Mouse (Mus musculus): ENCODE results near the gene Nmrk1. TPM values are rescaled to one million over a fixed set of nuclear protein-coding genes. Genes with fewer than 3 reads are reported as not detected.
"Not testable (repeated sequence)": the region's sequence is repeated elsewhere in the genome, so short reads cannot be mapped to it uniquely, and the experiment has no call there.

Gene Nmrk1
- 4.0 and 7.6 TPM in 2 replicates for total RNA-seq (2017)

- ATAC-seq (replicated peaks; ENCODE audit: low read depth, poor library complexity, severe bottlenecking) = peak; percentile 88
These were observed at the start of gene Nmrk1, which contains the start of gene Ostf1 for GRCm38 (mm10) chr19:18631644-18632219. Nmrk1 (plus strand) TSS chr19:18631950. Ostf1 (minus strand) TSS chr19:18631823.

GRCm38 (mm10) chr19:18582226-18582625 is 49.5 kb upstream of the Nmrk1 start:
- no peak for ATAC-seq (replicated peaks; ENCODE audit: low read depth, poor library complexity, severe bottlenecking)

- peak; percentile 61 for ATAC-seq (replicated peaks; ENCODE audit: low read depth, poor library complexity, severe bottlenecking)
These were observed 48.9 kb upstream of the Nmrk1 start for GRCm38 (mm10) chr19:18582887-18583286.

GRCm38 (mm10) chr19:18583706-18584105 is 48.0 kb upstream of the Nmrk1 start:
- ATAC-seq (replicated peaks; ENCODE audit: low read depth, poor library complexity, severe bottlenecking) = no peak

- no peak for ATAC-seq (replicated peaks; ENCODE audit: low read depth, poor library complexity, severe bottlenecking)
These were observed 47.1 kb upstream of the Nmrk1 start for GRCm38 (mm10) chr19:18584621-18585020.

GRCm38 (mm10) chr19:18587118-18587517 is 44.6 kb upstream of the Nmrk1 start:
- ATAC-seq (replicated peaks; ENCODE audit: low read depth, poor library complexity, severe bottlenecking) = no peak

- ATAC-seq (replicated peaks; ENCODE audit: low read depth, poor library complexity, severe bottlenecking) = no peak
These were observed 43.5 kb upstream of the Nmrk1 start for GRCm38 (mm10) chr19:18588243-18588642.

- not testable (repeated sequence) for ATAC-seq (replicated peaks; ENCODE audit: low read depth, poor library complexity, severe bottlenecking)
These were observed 42.9 kb upstream of the Nmrk1 start for GRCm38 (mm10) chr19:18588801-18589200.

- ATAC-seq (replicated peaks; ENCODE audit: low read depth, poor library complexity, severe bottlenecking) = no peak
These were observed 42.5 kb upstream of the Nmrk1 start for GRCm38 (mm10) chr19:18589276-18589675.

GRCm38 (mm10) chr19:18590234-18590633 is 41.5 kb upstream of the Nmrk1 start:
- ATAC-seq (replicated peaks; ENCODE audit: low read depth, poor library complexity, severe bottlenecking) = no peak

GRCm38 (mm10) chr19:18590942-18591354 is 40.8 kb upstream of the Nmrk1 start:
- peak; percentile 92 for ATAC-seq (replicated peaks; ENCODE audit: low read depth, poor library complexity, severe bottlenecking)

GRCm38 (mm10) chr19:18592919-18593318 is 38.8 kb upstream of the Nmrk1 start:
- ATAC-seq (replicated peaks; ENCODE audit: low read depth, poor library complexity, severe bottlenecking) = no peak

GRCm38 (mm10) chr19:18593722-18594121 is 38.0 kb upstream of the Nmrk1 start:
- ATAC-seq (replicated peaks; ENCODE audit: low read depth, poor library complexity, severe bottlenecking) = no peak

GRCm38 (mm10) chr19:18596876-18597275 is 34.9 kb upstream of the Nmrk1 start:
- no peak for ATAC-seq (replicated peaks; ENCODE audit: low read depth, poor library complexity, severe bottlenecking)

- ATAC-seq (replicated peaks; ENCODE audit: low read depth, poor library complexity, severe bottlenecking) = no peak
These were observed 34.0 kb upstream of the Nmrk1 start for GRCm38 (mm10) chr19:18597772-18598171.

GRCm38 (mm10) chr19:18598265-18598926 is 33.4 kb upstream of the Nmrk1 start:
- no peak for ATAC-seq (replicated peaks; ENCODE audit: low read depth, poor library complexity, severe bottlenecking)

- no peak for ATAC-seq (replicated peaks; ENCODE audit: low read depth, poor library complexity, severe bottlenecking)
These were observed 32.7 kb upstream of the Nmrk1 start for GRCm38 (mm10) chr19:18599051-18599450.

GRCm38 (mm10) chr19:18599650-18600049 is 32.1 kb upstream of the Nmrk1 start:
- ATAC-seq (replicated peaks; ENCODE audit: low read depth, poor library complexity, severe bottlenecking) = no peak

GRCm38 (mm10) chr19:18600611-18601010 is 31.1 kb upstream of the Nmrk1 start:
- no peak for ATAC-seq (replicated peaks; ENCODE audit: low read depth, poor library complexity, severe bottlenecking)

- no peak; the same call in 1 of the 2 replicates for ATAC-seq (replicated peaks; ENCODE audit: low read depth, poor library complexity, severe bottlenecking)
These were observed 28.7 kb upstream of the Nmrk1 start for GRCm38 (mm10) chr19:18603011-18603410.

GRCm38 (mm10) chr19:18607907-18608306 is 23.8 kb upstream of the Nmrk1 start:
- ATAC-seq (replicated peaks; ENCODE audit: low read depth, poor library complexity, severe bottlenecking) = 0 out of 2 replicates have a peak, but pooled peaks have one; percentile 10

- ATAC-seq (replicated peaks; ENCODE audit: low read depth, poor library complexity, severe bottlenecking) = 0 out of 2 replicates have a peak, but pooled peaks have one; percentile 44
These were observed 22.8 kb upstream of the Nmrk1 start for GRCm38 (mm10) chr19:18608975-18609374.
